Mouse (Mus musculus) CH12.LX (cell line): Measurements from ENCODE around the gene Dclk1. TPM values are rescaled to one million over a fixed set of nuclear protein-coding genes. Genes with fewer than 3 reads are reported as not detected.

Source experiments
- DNase-seq: peaks from one replicate; pipeline ENCODE4 v3.0.0-alpha.2; 2013; ENCODE audit errors: extremely low read depth
- H3K27ac ChIP-seq: 2 replicates; pipeline ENCODE4 v1.5.1; 2012; ENCODE audit warnings: low read depth, mild to moderate bottlenecking, control low read depth, moderate library complexity; ENCODE audit not compliant: insufficient read depth
- H3K27me3 ChIP-seq: replicated peaks from 2 replicates; pipeline ENCODE3; 2012; ENCODE audit warnings: inconsistent platforms
- H3K36me3 ChIP-seq, 2 experiments: replicated peaks in 1 of 2; 2 replicates each; pipeline versions ENCODE3 to v1.6.1; 2012; ENCODE audit warnings: inconsistent platforms in 1 of 2, low read length in 1 of 2, mild to moderate bottlenecking in 1 of 2, mixed read lengths in 1 of 2, moderate library complexity in 1 of 2; ENCODE audit not compliant: control insufficient read depth in 1 of 2, insufficient read depth in 1 of 2
- H3K4me1 ChIP-seq, 2 experiments: 2 replicates each; pipeline ENCODE4 v1.6.1; 2012; ENCODE audit warnings: inconsistent platforms in 1 of 2, moderate library complexity in 1 of 2; ENCODE audit not compliant: insufficient read depth in 2 of 2, control insufficient read depth in 1 of 2
- H3K4me2 ChIP-seq: 2 replicates; pipeline ENCODE4 v1.6.1; 2012; ENCODE audit warnings: low read depth, mild to moderate bottlenecking, control low read depth; ENCODE audit not compliant: poor library complexity, insufficient read depth, severe bottlenecking
- H3K4me3 ChIP-seq, 3 experiments: fragments of 150-350 bp in 1 of 3; sonication (generic) in 1 of 3; replicated peaks in 1 of 3; 2 replicates each; pipeline versions ENCODE3 to v1.5.1; 2011 to 2012; ENCODE audit warnings: low read depth in 2 of 3, low read length in 2 of 3, mild to moderate bottlenecking in 2 of 3, moderate library complexity in 2 of 3, control low read depth in 1 of 3, improper control_type of control experiment in 1 of 3, inconsistent platforms in 1 of 3, mixed read lengths in 1 of 3; ENCODE audit not compliant: poor library complexity in 1 of 3
- H3K79me2 ChIP-seq: replicated peaks from 2 replicates; pipeline ENCODE4 v1.6.1; 2012; ENCODE audit warnings: mild to moderate bottlenecking, moderate library complexity; ENCODE audit not compliant: control insufficient read depth, poor library complexity, insufficient read depth, severe bottlenecking; ENCODE audit errors: extremely low read depth
- H3K9ac ChIP-seq: 2 replicates; pipeline ENCODE4 v1.6.1; 2012; ENCODE audit warnings: low read depth, mild to moderate bottlenecking, control low read depth, moderate library complexity; ENCODE audit not compliant: insufficient read depth
- H3K9me3 ChIP-seq: replicated peaks from 2 replicates; pipeline ENCODE3; 2012; ENCODE audit warnings: low read length, inconsistent platforms, mixed read lengths
- CHD1 ChIP-seq: IDR thresholded peaks from 2 replicates; pipeline ENCODE4 v1.6.1; 2012; ENCODE audit warnings: low read depth, low read length, improper control_type of control experiment, inconsistent platforms
- CTCF ChIP-seq, 2 experiments: IDR thresholded peaks in 1 of 2; conservative IDR thresholded peaks in 1 of 2; 2 replicates each; pipeline ENCODE4 v1.5.1; 2011 to 2012; ENCODE audit warnings: low read depth in 2 of 2, low read length in 2 of 2, improper control_type of control experiment in 1 of 2, inconsistent platforms in 1 of 2, mild to moderate bottlenecking in 1 of 2, moderate library complexity in 1 of 2
- ELF1 ChIP-seq: IDR thresholded peaks from 2 replicates; pipeline ENCODE4 v1.6.1; 2014; ENCODE audit warnings: low read depth, mild to moderate bottlenecking, inconsistent platforms, low read length, improper control_type of control experiment
- HCFC1 ChIP-seq: IDR thresholded peaks from 2 replicates; pipeline ENCODE4 v1.6.1; 2012; ENCODE audit warnings: low read depth, mild to moderate bottlenecking, inconsistent platforms, low read length, improper control_type of control experiment
- MEF2A ChIP-seq: IDR thresholded peaks from 2 replicates; pipeline ENCODE4 v1.6.1; 2014; ENCODE audit warnings: low read depth, mild to moderate bottlenecking, inconsistent platforms, low read length, improper control_type of control experiment, borderline replicate concordance
- MYC ChIP-seq: IDR thresholded peaks from 2 replicates; pipeline ENCODE4 v1.6.1; 2011; ENCODE audit warnings: low read depth, mild to moderate bottlenecking, improper control_type of control experiment, low read length
- PAX5 ChIP-seq: IDR thresholded peaks from 2 replicates; pipeline ENCODE4 v1.6.1; 2012; ENCODE audit warnings: low read length, inconsistent platforms, mixed read lengths
- POLR2AphosphoS2 ChIP-seq: IDR thresholded peaks from 2 replicates; pipeline ENCODE4 v1.6.1; 2011; ENCODE audit warnings: low read depth, low read length, improper control_type of control experiment
- TCF12 ChIP-seq: IDR thresholded peaks from 2 replicates; pipeline ENCODE4 v1.6.1; 2014; ENCODE audit warnings: low read depth, mild to moderate bottlenecking, inconsistent platforms, low read length, improper control_type of control experiment
- USF1 ChIP-seq: IDR thresholded peaks from 2 replicates; pipeline ENCODE4 v1.6.1; 2014; ENCODE audit warnings: low read depth, mild to moderate bottlenecking, inconsistent platforms, low read length, improper control_type of control experiment
- ZKSCAN1 ChIP-seq: IDR thresholded peaks from 2 replicates; pipeline ENCODE4 v1.6.1; 2012; ENCODE audit warnings: low read depth, inconsistent platforms, low read length, improper control_type of control experiment, borderline replicate concordance
- ZMIZ1 ChIP-seq: IDR thresholded peaks from 2 replicates; pipeline ENCODE4 v1.6.1; 2012; ENCODE audit warnings: low read depth, mild to moderate bottlenecking, inconsistent platforms, low read length, improper control_type of control experiment
- dilution Hi-C: fragments of 300-500 bp; cut with MboI; formaldehyde crosslinking; loops from 2 replicates; pipeline ENCODE4 v1.14.3; 2020; ENCODE audit warnings: low sequenced_read_pairs; ENCODE audit not compliant: extremely low pct_unique_long_range_greater_than_20kb, extremely low pct_ligation_motif_present
- in situ Hi-C: fragments of 300-500 bp; cut with MboI; formaldehyde crosslinking; loops from 3 replicates; pipeline ENCODE4 v1.14.3; 2019; ENCODE audit warnings: low sequenced_read_pairs, low pct_ligation_motif_present, low pct_unique_long_range_greater_than_20kb, mixed read lengths
- polyA plus RNA-seq: library from polyadenylated mRNA; unstranded; fragments of >175 nt; gene quantifications from 2 replicates; pipeline ENCODE4 v1.2.1, GENCODE M21; 2012; ENCODE audit warnings: low read depth; ENCODE audit not compliant: insufficient read length
- total RNA-seq, 2 experiments: library from RNA; depleted of rRNA; stranded (reverse); fragments of 300-350 nt in 1 of 2; fragments of >200 nt in 1 of 2; gene quantifications; 2 replicates each; pipeline ENCODE4 v1.2.3; 2012 to 2014

Dclk1 gene
- total and polyA plus RNA-seq, 3 experiments: not detected

GRCm38 (mm10) chr3:55213785-55214184 lies 28.4 kb upstream of the Dclk1 start:
- in situ Hi-C loops (no loop called here), dilution Hi-C loops (no loop called here)
- Histone ChIP-seq H3K9me3 (peaks cover 61% of the 10 kb centered on the region), H3K27me3 (no peaks in the 10 kb centered on the region), H3K4me1 (no peaks in the 10 kb centered on the region), H3K4me2 (no peak overlapping the region), H3K79me2 (no peaks in the 10 kb centered on the region), H3K9ac (no peak overlapping the region), H3K36me3 (no peaks in the 10 kb centered on the region), H3K4me3 (no peak overlapping the region), H3K27ac (no peak overlapping the region)
- no peak for TF ChIP-seq PAX5
- DNase-seq: no peak

- Histone ChIP-seq H3K4me1 (no peaks in the 10 kb centered on the region), H3K4me3 (no peak overlapping the region), H3K9me3 (peaks cover 55% of the 10 kb centered on the region), H3K9ac (no peak overlapping the region), H3K27ac (no peak overlapping the region), H3K36me3 (no peaks in the 10 kb centered on the region), H3K27me3 (no peaks in the 10 kb centered on the region), H3K4me2 (no peak overlapping the region), H3K79me2 (no peaks in the 10 kb centered on the region)
- no peak for DNase-seq
- in situ Hi-C loops: no loop called here
- dilution Hi-C loops: no loop called here
- no peak for TF ChIP-seq ELF1
- no peak for TF ChIP-seq POLR2AphosphoS2
- no peak for TF ChIP-seq MEF2A
- no peak for TF ChIP-seq ZKSCAN1
- no peak for TF ChIP-seq CHD1
- no peak for TF ChIP-seq USF1
- no peak for TF ChIP-seq TCF12
- no peak for TF ChIP-seq ZMIZ1
- no peak for TF ChIP-seq HCFC1
Measured at GRCm38 (mm10) chr3:55214413-55214812, 27.8 kb upstream of the Dclk1 start.

GRCm38 (mm10) chr3:55222502-55222901 lies 19.7 kb upstream of the Dclk1 start:
- no peak overlapping the region for H3K9ac ChIP-seq
- no peak for TF ChIP-seq MYC
- peak in 1 of 2 experiments; percentile 27; a peak in 2 of 4 replicates for TF ChIP-seq CTCF (conservative IDR thresholded peaks at IDR 0.05 in 1 of 2, IDR thresholded peaks at IDR 0.05 in 1 of 2; ENCODE audit: low read depth in 2 of 2, low read length in 2 of 2)
- DNase-seq: no peak
- dilution Hi-C loops: no loop called here
- H3K9me3 ChIP-seq: peaks cover 62% of the 10 kb centered on the region
- H3K4me1 ChIP-seq: no peaks in the 10 kb centered on the region
- H3K27me3 ChIP-seq: no peaks in the 10 kb centered on the region
- no peaks in the 10 kb centered on the region for H3K79me2 ChIP-seq
- in situ Hi-C loops: no loop called here
- H3K27ac ChIP-seq: no peak overlapping the region
- H3K36me3 ChIP-seq: no peaks in the 10 kb centered on the region
- no peak overlapping the region for H3K4me2 ChIP-seq
- no peak overlapping the region for H3K4me3 ChIP-seq
